Mouse (Mus musculus): Measurements from ENCODE around the gene Ms4a4b.

- no peak for TF ChIP-seq CTCF (IDR thresholded peaks at IDR 0.05)
- TF ChIP-seq EP300 (IDR thresholded peaks at IDR 0.05): no peak
Observed at GRCm38 (mm10) chr19:11513458-11513857, 70.1 kb downstream of the Ms4a4b start.
